In genomic region chr12:12222585-12223290, GRCm38 (mm10) we compare ENCODE assay signal across 10 mouse cellular contexts. TPM values are rescaled to one million over a fixed set of nuclear protein-coding genes. Genes with fewer than 3 reads are reported as not detected.
DNase-seq lines count a peak whose midpoint lies in the region.
"Had no signal": no experiment of that assay in that cellular context is flagged by ENCODE, and none has a peak within 500 bp of the region (broad histone marks: within the 10 kb centered on the region; RNA-seq: fewer than 3 reads in every experiment).

No protein-coding gene starts in this region.

- intact Hi-C loops in gastrocnemius, postnatal 14 days (cut with DNase I; ENCODE audit: low total_unique reads), result no loop called here

- DNase-seq in embryo, embryonic 10 days (ENCODE audit: low spot score), result peak; percentile 13
- DNase-seq in embryo, embryonic 11 days, result no peak
- DNase-seq in ES-CJ7 (ENCODE audit: low read depth, low spot score), result peak; percentile 24
- peak; percentile 43 for DNase-seq in gastrocnemius, postnatal 14 days
- DNase-seq in lung, postnatal 10 days, result peak; percentile 23
- DNase-seq in kidney, adult 18-20 months, result no peak
- no peak for DNase-seq in adrenal gland, adult 2 months
- DNase-seq in cerebellum, adult 9-10 months, result no peak
- DNase-seq: cerebellum, adult 11 months; kidney, adult 8-10 months had no signal

RNA-seq across cellular contexts. Expression of gene Fam49a, which starts 39.2 kb away (rescaled TPM):
- total RNA-seq in gastrocnemius, postnatal 14 days (2021), result 10 to 100 TPM; 10.5 to 12.8 TPM
- total RNA-seq in adrenal gland, adult 2 months (2021), result 10 to 100 TPM; 19.7 to 20.0 TPM
- 5.2 and 7.1 TPM in 2 replicates for polyA plus RNA-seq in adrenal gland, adult 2 months (2012; rRNA removed)

Comparison
In these comparisons a context has a peak if more than half of its experiments do, and no peak if none do; other contexts are left out.
1. DNase-seq: peak in embryo, embryonic 10 days (single experiment), ES-CJ7 (single experiment), gastrocnemius, postnatal 14 days (single experiment) and lung, postnatal 10 days (single experiment); none in embryo, embryonic 11 days (single experiment), kidney, adult 18-20 months (single experiment), adrenal gland, adult 2 months (single experiment) and cerebellum, adult 9-10 months (single experiment).